ENCODE assay signal across 21 mouse cellular contexts in the genomic region with DNA sequence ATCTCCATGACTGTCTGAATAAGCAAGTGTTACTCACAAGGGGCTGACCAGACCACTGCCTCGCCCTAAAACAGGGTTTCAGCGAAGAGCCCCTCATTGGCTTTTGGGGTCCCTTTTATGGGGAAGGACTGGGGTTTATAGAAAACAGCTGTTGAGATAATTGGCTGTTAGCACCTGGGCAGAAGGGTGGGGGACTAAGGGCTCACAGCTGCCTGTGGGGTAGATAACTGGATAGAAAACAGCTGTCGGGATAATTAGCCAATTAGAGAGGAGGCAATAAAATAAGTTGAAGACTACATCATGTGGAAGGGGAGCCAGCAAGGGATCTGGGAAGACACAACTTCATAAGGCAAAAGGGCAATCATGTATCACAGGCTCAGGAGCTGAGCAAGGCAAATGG. TPM values are rescaled to one million over a fixed set of nuclear protein-coding genes. Genes with fewer than 3 reads are reported as not detected.
DNase-seq lines count a peak whose midpoint lies in the region; ATAC-seq and TF ChIP-seq lines count a peak whose summit lies in the region.
"Had no signal": no experiment of that assay in that cellular context is flagged by ENCODE, and none has a peak within 500 bp of the region (broad histone marks: within the 10 kb centered on the region; RNA-seq: fewer than 3 reads in every experiment).

No protein-coding gene starts in this region.

- DNase-seq in kidney, postnatal 36 days, result no peak
- DNase-seq in MEL (ENCODE audit: low read depth, low spot score), result no peak
- DNase-seq in embryonic facial prominence, embryonic 14.5 days (ENCODE audit: low spot score), result peak; percentile 32
- no peak for DNase-seq in right cerebral cortex, postnatal 4 days
- no peak for DNase-seq in adrenal gland, adult 8-10 months
- DNase-seq: cerebellum, adult 11 months; kidney, postnatal 25 days; layer of hippocampus, adult 9-11 months; lung, postnatal 14 days had no signal

- H3K9ac ChIP-seq in kidney, embryonic 15.5 days, result no peak overlapping the region
- peak overlapping the region; percentile 16; the same call in 1 of the 2 replicates for H3K9ac ChIP-seq in MEL (ENCODE audit: control insufficient read depth, low read depth, low read length, poor library complexity, severe bottlenecking)
- no peak overlapping the region for H3K9ac ChIP-seq in embryonic facial prominence, embryonic 14.5 days (ENCODE audit: low read depth, low read length)
- peak overlapping the region; percentile 37; the same call in 1 of the 2 replicates for H3K9ac ChIP-seq in liver, embryonic 15.5 days
- H3K9ac ChIP-seq: forebrain, embryonic 15.5 days; heart, embryonic 12.5 days; hindbrain, embryonic 14.5 days; neural tube, embryonic 12.5 days had no signal

- no peak for TF ChIP-seq EP300 in MEL (IDR thresholded peaks at IDR 0.05; ENCODE audit: low read depth in 1 of 2, low read length in 2 of 2)

- 42% methylated on average over 3 of the region's 3 CpGs for WGBS in kidney, embryonic 15.5 days
- 55% methylated on average over 3 of the region's 3 CpGs for WGBS in embryonic facial prominence, embryonic 14.5 days
- WGBS in liver, embryonic 15.5 days (ENCODE audit: insufficient replicate concordance), result 57% methylated on average over 3 of the region's 3 CpGs

- no peak overlapping the region for H3K4me3 ChIP-seq in kidney, embryonic 15.5 days (replicated peaks)
- H3K4me3 ChIP-seq in MEL (ENCODE audit: control insufficient read depth in 1 of 2, insufficient read depth in 1 of 2, low read depth in 2 of 2, low read length in 2 of 2), result no peak overlapping the region
- no peak overlapping the region for H3K4me3 ChIP-seq in embryonic facial prominence, embryonic 14.5 days (ENCODE audit: low read depth, low read length)
- H3K4me3 ChIP-seq in liver, embryonic 15.5 days (replicated peaks), result peak overlapping the region; percentile 8; the same call in 1 of the 2 replicates
- H3K4me3 ChIP-seq: forebrain, embryonic 15.5 days; heart, embryonic 12.5 days; neural tube, embryonic 12.5 days had no signal

- no peaks in the 10 kb centered on the region for H3K27me3 ChIP-seq in kidney, embryonic 15.5 days
- no peaks in the 10 kb centered on the region for H3K27me3 ChIP-seq in MEL (ENCODE audit: control insufficient read depth in 1 of 2, insufficient read depth in 2 of 2, low read length in 2 of 2)
- H3K27me3 ChIP-seq in embryonic facial prominence, embryonic 14.5 days (replicated peaks; ENCODE audit: control insufficient read depth, insufficient read depth, low read length), result no peaks in the 10 kb centered on the region
- H3K27me3 ChIP-seq in liver, embryonic 15.5 days, result no peaks in the 10 kb centered on the region
- H3K27me3 ChIP-seq: forebrain, embryonic 15.5 days; heart, embryonic 12.5 days; neural tube, embryonic 12.5 days had no signal

- ATAC-seq in kidney, embryonic 15.5 days (replicated peaks; ENCODE audit: low FRiP score), result no peak
- no peak for ATAC-seq in embryonic facial prominence, embryonic 14.5 days (ENCODE audit: low read depth)
- ATAC-seq in liver, embryonic 15.5 days (ENCODE audit: insufficient read depth), result no peak
- ATAC-seq: forebrain, embryonic 15.5 days; intestine, postnatal 0 days had no signal

- H3K9me3 ChIP-seq in kidney, embryonic 15.5 days (replicated peaks), result no peaks in the 10 kb centered on the region
- H3K9me3 ChIP-seq in MEL (replicated peaks; ENCODE audit: insufficient read depth, low read length), result no peaks in the 10 kb centered on the region
- H3K9me3 ChIP-seq in embryonic facial prominence, embryonic 14.5 days (ENCODE audit: control insufficient read depth, low read length), result no peaks in the 10 kb centered on the region
- no peaks in the 10 kb centered on the region for H3K9me3 ChIP-seq in liver, embryonic 15.5 days (replicated peaks)
- H3K9me3 ChIP-seq: forebrain, embryonic 15.5 days; heart, embryonic 12.5 days; neural tube, embryonic 12.5 days had no signal

- TF ChIP-seq POLR2A in MEL (IDR thresholded peaks at IDR 0.05; ENCODE audit: control insufficient read depth in 1 of 2, insufficient read depth in 1 of 2, low read depth in 1 of 2, low read length in 2 of 2, poor library complexity in 1 of 2), result no peak

- no peak for TF ChIP-seq RAD21 in MEL (IDR thresholded peaks at IDR 0.05; ENCODE audit: low read depth, low read length)

- TF ChIP-seq CTCF in MEL (IDR thresholded peaks at IDR 0.05 in 2 of 3, conservative IDR thresholded peaks at IDR 0.05 in 1 of 3; ENCODE audit: control insufficient read depth in 1 of 3, insufficient read depth in 1 of 3, low read depth in 2 of 3, low read length in 3 of 3, poor library complexity in 1 of 3, severe bottlenecking in 1 of 3), result no peak

- peak overlapping the region; percentile 23; the same call in 1 of the 2 replicates for H3K27ac ChIP-seq in kidney, embryonic 15.5 days
- no peak overlapping the region for H3K27ac ChIP-seq in MEL (ENCODE audit: control insufficient read depth, low read depth, low read length)
- no peak overlapping the region for H3K27ac ChIP-seq in embryonic facial prominence, embryonic 14.5 days (replicated peaks; ENCODE audit: low read depth, low read length)
- peak overlapping the region; percentile 96 for H3K27ac ChIP-seq in liver, embryonic 15.5 days (replicated peaks)
- H3K27ac ChIP-seq: forebrain, embryonic 15.5 days; hindbrain, embryonic 14.5 days; neural tube, embryonic 12.5 days had no signal

- H3K79me2 ChIP-seq in MEL (ENCODE audit: control insufficient read depth, insufficient read depth, low read length, poor library complexity), result no peaks in the 10 kb centered on the region

- no peaks in the 10 kb centered on the region for H3K36me3 ChIP-seq in kidney, embryonic 15.5 days
- H3K36me3 ChIP-seq in MEL (ENCODE audit: control insufficient read depth in 1 of 2, insufficient read depth in 2 of 2, low read length in 2 of 2), result peaks cover 0 to 49% of the 10 kb centered on the region in 2 experiments; a peak in 2 of 4 replicates
- H3K36me3 ChIP-seq in embryonic facial prominence, embryonic 14.5 days (ENCODE audit: control insufficient read depth, insufficient read depth, low read length), result no peaks in the 10 kb centered on the region
- H3K36me3 ChIP-seq in liver, embryonic 15.5 days (replicated peaks), result no peaks in the 10 kb centered on the region
- H3K36me3 ChIP-seq: forebrain, embryonic 15.5 days; heart, embryonic 12.5 days; neural tube, embryonic 12.5 days had no signal

- H3K4me1 ChIP-seq in kidney, embryonic 15.5 days, result peaks cover 35% of the 10 kb centered on the region
- H3K4me1 ChIP-seq in MEL (ENCODE audit: control insufficient read depth in 1 of 2, insufficient read depth in 2 of 2, low read length in 2 of 2), result peaks cover 16 to 33% of the 10 kb centered on the region in 2 experiments
- H3K4me1 ChIP-seq in embryonic facial prominence, embryonic 14.5 days (ENCODE audit: control insufficient read depth, insufficient read depth, low read length), result peaks cover 6% of the 10 kb centered on the region; the same call in 1 of the 2 replicates
- H3K4me1 ChIP-seq in liver, embryonic 15.5 days (replicated peaks), result peaks cover 67% of the 10 kb centered on the region

- H3K4me2 ChIP-seq in kidney, embryonic 15.5 days, result no peak overlapping the region
- no peak overlapping the region for H3K4me2 ChIP-seq in embryonic facial prominence, embryonic 14.5 days (ENCODE audit: low read depth, low read length)
- peak overlapping the region; percentile 38 for H3K4me2 ChIP-seq in liver, embryonic 15.5 days
- H3K4me2 ChIP-seq: forebrain, embryonic 15.5 days; heart, embryonic 12.5 days; hindbrain, embryonic 14.5 days; neural tube, embryonic 12.5 days had no signal

RNA-seq across cellular contexts. Expression of a gene that starts 4.4 kb away (rescaled TPM):
- 0.55 and 1.2 TPM in 2 replicates for polyA plus RNA-seq in kidney, embryonic 15.5 days (2015; fragmentation: Nextera tagmentation; extraction: Ambion mirVana)
- total RNA-seq in MEL (2012; rRNA removed), result 1.3 and 1.5 TPM in 2 replicates
- not detected for polyA plus RNA-seq in MEL (2012; ENCODE audit: insufficient read depth in 1 of 2, insufficient read length in 2 of 2, low read depth in 1 of 2, low replicate concordance in 2 of 2, missing spikeins in 1 of 2)
- polyA plus RNA-seq in embryonic facial prominence, embryonic 14.5 days (2014; fragmentation: Nextera tagmentation; extraction: Ambion mirVana), result 0.48 TPM in 1 of 2 replicates, not detected in the other
- polyA plus RNA-seq in liver, embryonic 15.5 days (2015; fragmentation: Nextera tagmentation; extraction: Ambion mirVana), result 2.5 and 3.2 TPM in 2 replicates
- not detected for total RNA-seq in adrenal gland, adult 8-10 months (2022)
- total RNA-seq: heart, postnatal 25 days; left cerebral cortex, adult 8-10 months; liver, adult 2 months had no signal
- polyA plus RNA-seq: brain, embryonic 14.5 days; liver, adult 2 months had no signal

RNA-seq across cellular contexts. Expression of a gene that starts 5.6 kb away (rescaled TPM):
- polyA plus RNA-seq in kidney, embryonic 15.5 days (2015; fragmentation: Nextera tagmentation; extraction: Ambion mirVana), result 28.0 and 29.7 TPM in 2 replicates
- total RNA-seq in MEL (2012; rRNA removed), result 3,456 and 4,103 TPM in 2 replicates
- polyA plus RNA-seq in MEL (2012; ENCODE audit: insufficient read depth in 1 of 2, insufficient read length in 2 of 2, low read depth in 1 of 2, low replicate concordance in 2 of 2, missing spikeins in 1 of 2), result 1 to 10 TPM in 1 of 2 experiments, not detected in 1; 1.5 TPM
- 19.8 and 22.0 TPM in 2 replicates for polyA plus RNA-seq in embryonic facial prominence, embryonic 14.5 days (2014; fragmentation: Nextera tagmentation; extraction: Ambion mirVana)
- polyA plus RNA-seq in liver, embryonic 15.5 days (2015; fragmentation: Nextera tagmentation; extraction: Ambion mirVana), result 31.3 and 45.2 TPM in 2 replicates
- 10 to 100 TPM; 14.1 to 18.6 (median 17.5) TPM for total RNA-seq in adrenal gland, adult 8-10 months (2022)
- polyA plus RNA-seq: C2C12 had no signal

RNA-seq across cellular contexts. Expression of a gene that starts 10.8 kb away (rescaled TPM):
- polyA plus RNA-seq in kidney, embryonic 15.5 days (2015; fragmentation: Nextera tagmentation; extraction: Ambion mirVana), result 42.2 and 50.0 TPM in 2 replicates
- 11,232 and 13,053 TPM in 2 replicates for total RNA-seq in MEL (2012; rRNA removed)
- polyA plus RNA-seq in MEL (2012; ENCODE audit: insufficient read depth in 1 of 2, insufficient read length in 2 of 2, low read depth in 1 of 2, low replicate concordance in 2 of 2, missing spikeins in 1 of 2), result 10 to 100 TPM in 1 of 2 experiments, not detected in 1; 18.4 TPM
- 46.9 and 57.6 TPM in 2 replicates for polyA plus RNA-seq in embryonic facial prominence, embryonic 14.5 days (2014; fragmentation: Nextera tagmentation; extraction: Ambion mirVana)
- 54.8 and 64.9 TPM in 2 replicates for polyA plus RNA-seq in liver, embryonic 15.5 days (2015; fragmentation: Nextera tagmentation; extraction: Ambion mirVana)
- total RNA-seq in adrenal gland, adult 8-10 months (2022), result 100 to 1,000 TPM; 483 to 517 (median 507) TPM

RNA-seq across cellular contexts. Expression of a gene that starts 12.0 kb away (rescaled TPM):
- 7.9 TPM in 2 replicates for polyA plus RNA-seq in kidney, embryonic 15.5 days (2015; fragmentation: Nextera tagmentation; extraction: Ambion mirVana)
- total RNA-seq in MEL (2012; rRNA removed), result 2,744 and 3,348 TPM in 2 replicates
- 1,000 to 10,000 TPM in 1 of 2 experiments, 1 to 10 TPM in 1; 8.2 to 1,897 TPM for polyA plus RNA-seq in MEL (2012; ENCODE audit: insufficient read depth in 1 of 2, insufficient read length in 2 of 2, low read depth in 1 of 2, low replicate concordance in 2 of 2, missing spikeins in 1 of 2)
- polyA plus RNA-seq in embryonic facial prominence, embryonic 14.5 days (2014; fragmentation: Nextera tagmentation; extraction: Ambion mirVana), result 5.2 and 5.3 TPM in 2 replicates
- 10.8 and 13.6 TPM in 2 replicates for polyA plus RNA-seq in liver, embryonic 15.5 days (2015; fragmentation: Nextera tagmentation; extraction: Ambion mirVana)
- 10 to 100 TPM; 13.0 to 27.9 (median 18.2) TPM for total RNA-seq in adrenal gland, adult 8-10 months (2022)

RNA-seq across cellular contexts. Expression of a gene that starts 12.2 kb away (rescaled TPM):
- polyA plus RNA-seq in kidney, embryonic 15.5 days (2015; fragmentation: Nextera tagmentation; extraction: Ambion mirVana), result 11.6 and 14.3 TPM in 2 replicates
- total RNA-seq in MEL (2012; rRNA removed), result 195 and 290 TPM in 2 replicates
- 1 to 10 TPM in 1 of 2 experiments, not detected in 1; 1.5 TPM for polyA plus RNA-seq in MEL (2012; ENCODE audit: insufficient read depth in 1 of 2, insufficient read length in 2 of 2, low read depth in 1 of 2, low replicate concordance in 2 of 2, missing spikeins in 1 of 2)
- 6.9 TPM in 2 replicates for polyA plus RNA-seq in embryonic facial prominence, embryonic 14.5 days (2014; fragmentation: Nextera tagmentation; extraction: Ambion mirVana)
- polyA plus RNA-seq in liver, embryonic 15.5 days (2015; fragmentation: Nextera tagmentation; extraction: Ambion mirVana), result 29.3 and 32.9 TPM in 2 replicates
- total RNA-seq in adrenal gland, adult 8-10 months (2022), result 10 to 100 TPM; 27.4 to 37.9 (median 32.5) TPM

Comparison
In these comparisons a context has a peak if more than half of its experiments do, and no peak if none do; other contexts are left out.
1. H3K27ac ChIP-seq: peak in kidney, embryonic 15.5 days (single experiment) and liver, embryonic 15.5 days (single experiment); none in MEL (single experiment) and embryonic facial prominence, embryonic 14.5 days (single experiment).
2. H3K9ac ChIP-seq: peak in MEL (single experiment) and liver, embryonic 15.5 days (single experiment); none in kidney, embryonic 15.5 days (single experiment) and embryonic facial prominence, embryonic 14.5 days (single experiment).